Mouse (Mus musculus) lung, postnatal 0 days (tissue): ENCODE results near the gene Sigirr. TPM values are rescaled to one million over a fixed set of nuclear protein-coding genes. Genes with fewer than 3 reads are reported as not detected.

Experiments
- ATAC-seq: fragments of 200-750 bp; cut with Nextera tagmentation; 2 replicates; pipeline ENCODE4 v1.8.0; 2017; ENCODE audit warnings: moderate library complexity
- DNase-seq: peaks from one replicate; pipeline ENCODE4 v3.0.0-alpha.2; 2016; ENCODE audit warnings: low spot score
- H3K27ac ChIP-seq: fragments of 300-500 bp; sonication (generic); 2 replicates; pipeline ENCODE4 v1.5.1; 2014; ENCODE audit warnings: antibody characterized with exemption, mild to moderate bottlenecking, low read length, mixed read lengths
- H3K27me3 ChIP-seq: fragments of 300-500 bp; sonication (generic); replicated peaks from 2 replicates; pipeline ENCODE4 v1.6.1; 2014; ENCODE audit warnings: low read length, mixed read lengths; ENCODE audit not compliant: insufficient read depth
- H3K36me3 ChIP-seq: fragments of 300-500 bp; sonication (generic); 2 replicates; pipeline ENCODE4 v1.6.1; 2014; ENCODE audit warnings: low read length, mixed read lengths; ENCODE audit not compliant: insufficient read depth
- H3K4me1 ChIP-seq: fragments of 300-500 bp; sonication (generic); 2 replicates; pipeline ENCODE4 v1.6.1; 2014; ENCODE audit warnings: antibody characterized with exemption, low read depth, low read length, mixed read lengths; ENCODE audit not compliant: insufficient read depth
- H3K4me2 ChIP-seq: fragments of 300-500 bp; sonication (generic); replicated peaks from 2 replicates; pipeline ENCODE4 v1.6.1; 2014; ENCODE audit warnings: low read depth, mild to moderate bottlenecking, low read length, moderate library complexity, mixed read lengths
- H3K4me3 ChIP-seq: fragments of 300-500 bp; sonication (generic); 2 replicates; pipeline ENCODE4 v1.5.1; 2014; ENCODE audit warnings: low read depth, low read length
- H3K9ac ChIP-seq: fragments of 300-500 bp; sonication (generic); replicated peaks from 2 replicates; pipeline ENCODE4 v1.6.1; 2014; ENCODE audit warnings: low read depth, mild to moderate bottlenecking
- H3K9me3 ChIP-seq: fragments of 300-500 bp; sonication (generic); 2 replicates; pipeline ENCODE4 v1.6.1; 2016; ENCODE audit warnings: low read length, mixed read lengths
- CTCF ChIP-seq: IDR thresholded peaks from 2 replicates; pipeline ENCODE4 v1.5.1; 2016; ENCODE audit warnings: antibody characterized with exemption, mild to moderate bottlenecking
- EP300 ChIP-seq: IDR thresholded peaks from 2 replicates; pipeline ENCODE4 v1.6.1; 2016; ENCODE audit warnings: antibody characterized with exemption, mild to moderate bottlenecking, control low read depth
- WGBS: fragments of 180-500 bp; shearing (Covaris S2); extraction: QIAGEN DNeasy Blood & Tissue Kit; methylation state at CpG from one replicate; pipeline ENCODE4 v1.1.7; 2014; 5-methylcytosine and 5-hydroxymethylcytosine counted together
- polyA plus RNA-seq: library from polyadenylated mRNA; unstranded; fragments of >200 nt; fragmentation: Nextera tagmentation; extraction: Ambion mirVana; gene quantifications from 2 replicates; pipeline ENCODE4 v1.2.1, GENCODE M21; 2015

Gene Sigirr
- polyA plus RNA-seq = 27.1 and 30.5 TPM in 2 replicates

- Histone ChIP-seq H3K9me3 (no peaks in the 10 kb centered on the region), H3K27ac (peak within 1 kb of the TSS; percentile 73), H3K4me2 (peak within 1 kb of the TSS; percentile 74), H3K4me3 (peak within 1 kb of the TSS; percentile 44), H3K36me3 (no peaks in the 10 kb centered on the region), H3K4me1 (no peaks in the 10 kb centered on the region), H3K27me3 (no peaks in the 10 kb centered on the region), H3K9ac (peak within 1 kb of the TSS; percentile 46; the same call in 1 of the 2 replicates)
- ATAC-seq (peak; percentile 74), DNase-seq (peak; percentile 66)
- 1% methylated on average over 54 of the region's 56 CpGs for WGBS
- TF ChIP-seq EP300 = no peak
- no peak for TF ChIP-seq CTCF
These were observed at the start of gene Sigirr for GRCm38 (mm10) chr7:141099911-141100691. Gene Sigirr (minus strand): TSS chr7:141100572.

DNA sequence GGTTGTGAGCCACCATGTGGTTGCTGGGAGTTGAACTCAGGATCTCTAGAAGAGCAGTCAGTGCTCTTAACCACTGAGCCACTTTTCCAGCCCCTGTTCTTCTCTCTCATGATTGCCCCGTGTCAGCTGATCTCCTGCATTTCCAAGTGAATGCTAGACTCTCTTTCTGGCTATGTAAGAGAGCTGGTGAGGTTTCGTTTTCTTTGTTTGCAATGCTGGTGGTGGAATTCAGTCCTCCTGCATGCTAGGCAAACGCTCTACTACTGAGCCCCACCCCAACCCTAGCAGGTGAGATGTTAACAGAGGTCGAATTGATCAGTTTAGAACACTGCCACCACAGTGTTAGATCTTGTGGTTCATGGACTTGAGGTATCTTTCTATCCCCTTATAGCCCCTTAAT, 48.3 kb upstream of the Sigirr start:
- Histone ChIP-seq H3K27me3 (no peaks in the 10 kb centered on the region), H3K36me3 (no peaks in the 10 kb centered on the region), H3K9me3 (no peaks in the 10 kb centered on the region), H3K27ac (no peak overlapping the region), H3K4me1 (no peaks in the 10 kb centered on the region), H3K4me2 (no peak overlapping the region), H3K4me3 (no peak overlapping the region), H3K9ac (no peak overlapping the region)
- no peak for TF ChIP-seq CTCF
- DNase-seq (peak; percentile 26), ATAC-seq (peak; percentile 32; the same call in 1 of the 2 replicates)
- WGBS = 49% methylated on average over 4 of the region's 4 CpGs

GRCm38 (mm10) chr7:141147044-141147443, 46.7 kb upstream of the Sigirr start:
- Histone ChIP-seq H3K9me3 (no peaks in the 10 kb centered on the region), H3K4me2 (no peak overlapping the region), H3K27me3 (no peaks in the 10 kb centered on the region), H3K9ac (no peak overlapping the region), H3K4me3 (no peak overlapping the region), H3K36me3 (no peaks in the 10 kb centered on the region), H3K4me1 (no peaks in the 10 kb centered on the region), H3K27ac (no peak overlapping the region)
- TF ChIP-seq EP300 (no peak), CTCF (no peak)
- ATAC-seq (no peak), DNase-seq (no peak)
- 84% methylated on average over 6 of the region's 6 CpGs for WGBS

DNA sequence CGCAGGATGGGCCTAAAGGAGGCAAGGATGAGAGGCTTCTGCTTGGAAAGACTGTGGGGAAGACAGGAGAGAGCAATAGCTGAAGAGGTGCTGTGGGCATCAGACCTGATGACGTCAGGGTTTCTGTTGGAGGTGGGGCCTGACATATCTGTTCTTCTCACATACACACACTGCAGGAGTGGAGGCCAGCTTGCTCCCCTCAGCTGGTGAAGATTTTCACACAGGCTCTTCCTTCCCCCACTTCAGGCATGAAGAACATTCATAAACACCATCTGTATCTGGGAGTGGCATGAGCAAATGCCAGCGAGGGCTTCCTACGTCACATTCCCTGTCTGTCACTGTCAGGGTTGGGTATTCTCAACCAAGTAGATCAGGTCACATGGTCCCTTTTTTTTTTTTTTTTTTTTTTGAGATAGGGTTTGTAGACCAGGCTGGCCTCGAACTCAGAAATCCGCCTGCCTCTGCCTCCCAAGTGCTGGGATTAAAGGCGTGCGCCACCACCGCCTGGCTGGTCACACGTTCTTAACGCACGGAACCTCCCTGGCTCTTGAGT, 45.7 kb upstream of the Sigirr start:
- Histone ChIP-seq H3K27me3 (no peaks in the 10 kb centered on the region), H3K36me3 (no peaks in the 10 kb centered on the region), H3K9me3 (no peaks in the 10 kb centered on the region), H3K4me2 (no peak overlapping the region), H3K27ac (no peak overlapping the region), H3K4me3 (no peak overlapping the region), H3K4me1 (no peaks in the 10 kb centered on the region), H3K9ac (no peak overlapping the region)
- WGBS = 92% methylated on average over 12 of the region's 12 CpGs
- no peak for TF ChIP-seq CTCF
- TF ChIP-seq EP300 = no peak
- DNase-seq (no peak), ATAC-seq (no peak)

- ATAC-seq (no peak), DNase-seq (no peak)
- no peaks in the 10 kb centered on the region for H3K4me1 ChIP-seq
- 57% methylated on average over 1 of the region's 1 CpGs for WGBS
- no peak overlapping the region for H3K27ac ChIP-seq
- no peak overlapping the region for H3K4me2 ChIP-seq
- H3K9me3 ChIP-seq = no peaks in the 10 kb centered on the region
- no peak overlapping the region for H3K4me3 ChIP-seq
- H3K9ac ChIP-seq = no peak overlapping the region
- TF ChIP-seq EP300 = no peak
- no peak for TF ChIP-seq CTCF
- no peaks in the 10 kb centered on the region for H3K27me3 ChIP-seq
- no peaks in the 10 kb centered on the region for H3K36me3 ChIP-seq
These were observed 45.0 kb upstream of the Sigirr start for GRCm38 (mm10) chr7:141145403-141145802.

GRCm38 (mm10) chr7:141144650-141145049, 44.3 kb upstream of the Sigirr start:
- Histone ChIP-seq H3K4me1 (no peaks in the 10 kb centered on the region), H3K4me2 (no peak overlapping the region), H3K27ac (no peak overlapping the region), H3K9me3 (no peaks in the 10 kb centered on the region), H3K36me3 (no peaks in the 10 kb centered on the region), H3K4me3 (no peak overlapping the region), H3K27me3 (no peaks in the 10 kb centered on the region), H3K9ac (no peak overlapping the region)
- DNase-seq (no peak), ATAC-seq (no peak)
- 86% methylated on average over 3 of the region's 3 CpGs for WGBS
- TF ChIP-seq EP300 (no peak), CTCF (no peak)
